Mouse (Mus musculus): ENCODE results near the gene Trim11.

DNA sequence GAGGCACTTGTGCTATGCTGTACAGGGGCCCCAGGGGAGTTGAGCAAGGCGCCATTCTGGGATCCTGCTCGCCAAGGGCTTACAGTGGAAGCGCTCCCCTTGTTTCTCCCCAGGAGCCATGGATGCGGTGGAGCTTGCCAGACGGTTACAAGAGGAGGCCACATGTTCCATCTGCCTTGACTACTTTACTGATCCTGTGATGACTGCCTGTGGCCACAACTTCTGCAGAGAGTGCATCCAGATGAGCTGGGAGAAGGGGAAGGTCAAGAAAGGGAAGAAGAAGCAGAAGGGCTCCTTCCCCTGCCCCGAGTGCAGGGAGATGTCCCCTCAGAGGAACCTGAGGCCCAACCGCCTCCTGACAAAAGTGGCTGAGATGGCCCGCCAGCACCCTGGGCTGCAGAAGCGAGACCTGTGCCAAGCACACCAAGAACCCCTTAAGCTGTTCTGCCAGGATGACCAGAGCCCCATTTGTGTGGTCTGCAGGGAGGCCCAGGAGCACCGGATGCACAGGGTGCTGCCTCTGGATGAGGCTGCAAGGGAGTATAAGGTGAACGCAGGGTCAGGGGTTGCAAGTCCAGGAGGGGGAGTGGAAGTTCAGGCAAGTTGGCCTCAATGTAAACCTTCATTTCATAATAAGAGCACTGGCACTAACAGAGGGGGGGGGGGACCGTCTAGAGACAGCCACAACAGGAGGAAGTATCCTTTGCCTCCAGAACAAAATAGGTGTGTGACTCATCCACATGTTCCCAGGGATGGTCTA lies 12.7 kb upstream of the Trim11 start:
- TF ChIP-seq POLR2A (IDR thresholded peaks at IDR 0.05; ENCODE audit: insufficient read depth, low read depth, low read length) (no peak), CTCF (IDR thresholded peaks at IDR 0.05) (no peak), EP300 (IDR thresholded peaks at IDR 0.05; ENCODE audit: insufficient read depth, low read depth, low read length) (no peak)

All from heart, adult 2 months (tissue).